Mouse (Mus musculus) T-helper 1 cell (primary cell): ENCODE results near the gene Zfp385b.

Source experiments
- in situ Hi-C: fragments of 300-600 bp; cut with MboI, MseI; formaldehyde crosslinking; loops from one replicate; pipeline ENCODE4 v1.15.1; 2025; ENCODE audit warnings: high pct_unique_total_duplicates

The Zfp385b gene

DNA sequence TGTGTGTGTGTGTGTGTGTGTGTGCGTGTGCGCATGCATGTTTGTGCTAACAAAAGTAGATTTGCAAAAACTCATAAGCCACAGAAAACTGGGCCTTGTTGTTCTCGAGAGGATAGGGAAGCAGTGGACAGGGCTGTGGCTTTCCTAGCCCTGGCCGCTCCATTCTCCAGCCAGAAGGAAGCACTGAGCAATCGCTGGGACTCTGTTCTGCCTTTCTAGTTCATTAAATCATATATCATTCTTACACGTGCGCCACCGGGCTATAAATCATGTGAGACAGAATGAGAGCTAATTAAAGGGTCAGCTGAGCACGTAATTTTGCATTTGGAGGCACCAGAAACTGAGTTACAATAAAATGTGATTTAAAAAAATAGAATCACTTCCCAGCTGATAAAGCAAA is 29.1 kb downstream of the Zfp385b start:
- in situ Hi-C loops: no loop called here

DNA sequence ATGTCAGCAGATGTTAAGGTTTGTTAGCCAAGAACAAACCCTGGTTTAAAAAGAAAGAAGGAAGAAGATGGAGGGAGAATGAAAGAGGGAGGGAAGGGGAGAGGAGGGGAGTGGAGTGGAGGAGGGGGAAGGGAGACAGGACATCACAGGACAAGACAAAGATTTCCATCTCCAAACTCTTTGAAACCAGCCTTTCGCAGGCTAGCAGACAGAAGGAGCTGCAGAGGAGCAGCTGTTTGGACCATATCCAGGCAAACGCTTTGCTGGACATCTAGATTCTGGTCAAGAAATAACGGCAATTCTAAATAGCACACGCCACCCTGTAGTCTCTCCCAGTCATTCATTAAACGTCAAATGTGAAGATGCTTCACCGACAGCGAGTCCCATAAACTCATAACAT is 38.0 kb downstream of the Zfp385b start:
- in situ Hi-C loops: no loop called here

DNA sequence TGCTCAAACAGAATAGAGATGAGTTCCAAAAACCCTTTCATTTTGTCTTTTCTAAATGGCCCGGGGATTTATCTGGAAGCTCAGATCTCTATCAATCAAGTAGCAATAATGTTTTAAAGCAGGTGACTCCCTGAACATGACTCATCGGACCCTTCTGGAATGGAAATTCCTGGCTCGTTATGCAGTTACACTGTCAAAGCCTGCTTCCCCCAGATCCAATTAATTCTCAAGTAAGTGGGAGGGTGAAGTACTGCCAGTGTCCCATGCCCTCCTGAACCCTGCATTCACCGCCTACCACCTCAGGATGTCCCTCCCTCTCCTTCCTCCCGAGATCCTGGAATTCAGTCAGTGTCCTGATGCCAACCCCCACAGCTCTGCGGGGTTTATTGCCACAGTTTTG is 41.7 kb downstream of the Zfp385b start:
- in situ Hi-C loops: no loop called here

DNA sequence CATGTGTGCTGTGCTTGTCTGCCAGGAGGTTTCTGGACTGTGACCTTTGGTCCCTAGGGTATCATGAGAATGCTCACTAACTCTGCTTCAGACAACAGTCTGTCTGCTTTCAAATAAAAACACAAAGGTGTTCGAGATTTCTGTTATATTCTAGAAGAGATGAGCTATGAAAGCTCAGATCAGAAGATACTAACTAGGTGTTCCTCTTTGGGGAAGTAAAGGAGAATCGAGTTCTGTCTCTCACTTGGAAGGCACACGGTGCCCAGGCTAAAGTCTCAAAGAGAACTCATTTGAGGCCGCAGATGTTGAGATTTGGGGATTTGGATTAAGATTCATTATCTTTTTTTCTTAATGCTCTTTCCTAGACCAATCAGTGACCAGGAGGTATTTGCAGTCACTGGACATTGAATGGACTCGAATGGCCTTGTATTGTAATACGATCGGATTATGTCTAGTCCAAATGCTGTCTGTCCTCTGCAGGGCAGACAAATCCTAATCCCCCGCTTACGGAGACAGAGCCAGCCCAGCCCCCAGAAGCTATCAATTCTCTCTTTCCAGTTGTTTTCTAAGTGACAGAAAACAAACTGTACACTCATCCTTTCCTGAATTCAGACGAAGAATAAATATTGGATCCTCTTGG is 42.3 kb downstream of the Zfp385b start:
- in situ Hi-C loops: no loop called here

DNA sequence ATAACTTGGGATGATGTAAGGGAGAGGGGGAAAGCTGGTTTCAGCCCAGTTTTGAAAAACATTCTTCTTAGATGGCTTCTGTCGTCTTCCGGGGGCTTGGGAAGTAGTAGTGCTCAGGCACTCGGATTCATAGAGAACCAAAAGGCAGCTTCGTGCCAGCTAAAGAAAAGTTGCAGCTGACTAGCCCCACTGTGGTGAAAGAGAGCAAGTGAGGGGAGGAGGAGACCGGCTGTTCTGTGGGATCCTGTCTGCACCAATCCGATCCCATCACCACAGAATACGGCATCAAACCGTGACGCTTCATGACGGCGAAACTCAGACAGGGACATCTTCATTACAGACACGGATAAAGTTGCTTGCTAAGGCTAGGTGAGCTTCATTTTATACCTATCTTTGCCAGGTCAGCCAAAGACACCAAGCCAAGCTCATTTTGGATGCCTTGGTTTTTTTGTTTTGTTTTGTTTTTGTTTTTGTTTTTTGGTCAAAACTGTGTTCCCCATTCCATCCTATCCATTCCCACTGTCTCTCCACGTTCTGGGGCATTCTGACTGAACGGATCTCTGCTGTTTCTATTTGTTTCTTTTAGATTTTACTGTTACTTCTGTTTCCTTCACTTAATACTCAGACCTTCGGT is 44.1 kb downstream of the Zfp385b start:
- in situ Hi-C loops: no loop called here

DNA sequence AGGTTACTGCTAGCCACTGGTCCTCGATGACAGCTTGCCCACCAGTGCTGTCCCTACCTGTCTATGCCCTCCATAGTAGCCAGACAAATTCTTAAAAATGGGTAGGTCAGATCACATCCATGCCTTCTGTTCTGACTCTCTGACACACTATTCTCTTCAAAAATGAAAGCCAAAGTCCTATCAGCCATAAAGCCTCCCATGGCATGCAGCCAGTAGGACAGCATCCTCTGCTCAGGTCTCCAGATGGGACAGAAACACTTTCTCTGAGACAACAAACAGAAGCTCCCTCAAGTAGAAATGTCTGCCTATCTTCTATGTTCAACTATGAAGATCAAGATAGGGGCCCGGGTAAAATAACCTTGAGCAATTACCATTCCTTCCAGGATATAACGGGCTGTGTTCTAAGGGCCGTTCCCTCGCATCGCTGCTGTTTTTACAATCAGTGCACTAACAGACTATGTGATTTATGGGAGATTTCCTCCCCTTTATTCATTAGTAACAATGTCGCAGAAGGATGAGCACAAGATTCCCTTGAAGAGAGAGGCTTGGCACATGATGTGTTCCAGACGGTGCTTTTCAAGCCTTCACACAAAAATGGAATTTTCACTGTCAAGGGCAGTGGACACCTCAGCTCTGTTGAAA is 49.3 kb downstream of the Zfp385b start:
- in situ Hi-C loops: no loop called here

DNA sequence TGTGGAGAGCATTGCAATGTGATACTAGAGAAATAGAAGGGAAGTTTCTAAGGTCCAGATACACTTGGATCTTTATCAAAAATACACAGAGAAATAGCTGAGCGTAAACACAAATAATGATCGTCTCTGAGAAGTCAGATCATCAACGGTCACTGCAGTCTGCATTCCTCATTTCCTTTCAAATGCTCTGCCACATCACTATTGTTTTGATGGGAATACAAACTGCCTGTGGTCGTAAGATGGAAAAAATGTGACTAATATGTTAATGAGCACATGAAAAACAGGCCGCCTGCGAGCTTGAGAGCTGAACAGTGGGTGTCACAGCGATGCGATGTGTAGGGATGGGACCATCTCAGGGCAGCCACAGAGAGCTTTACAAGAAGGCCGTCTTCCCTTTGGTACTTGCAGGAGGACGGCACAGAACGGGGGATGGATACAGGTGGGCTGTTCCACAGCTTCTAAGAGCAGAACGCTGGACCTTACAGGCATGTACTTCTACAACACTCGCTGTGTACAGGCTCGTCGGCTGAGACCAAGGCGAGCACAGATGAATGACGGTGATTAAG is 51.0 kb downstream of the Zfp385b start:
- in situ Hi-C loops: no loop called here

DNA sequence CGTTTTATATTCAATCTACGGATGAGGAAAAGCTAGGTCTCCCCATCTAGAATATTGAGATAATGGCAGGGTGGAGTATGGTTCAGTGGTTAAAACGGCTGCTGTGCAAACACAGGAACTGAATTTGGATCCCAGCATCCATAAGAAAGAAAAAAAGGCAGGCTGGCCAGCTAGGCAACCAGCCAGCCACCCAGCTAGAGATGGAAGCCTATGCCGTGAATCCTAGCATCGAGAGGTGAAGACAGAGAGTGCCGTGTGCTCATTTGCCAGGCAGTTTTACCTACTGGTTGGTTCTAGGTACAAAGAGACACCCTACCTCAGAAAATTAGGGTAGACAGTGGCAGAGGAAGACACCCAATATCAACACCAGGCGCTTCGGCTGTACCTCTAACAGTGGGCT is 57.5 kb downstream of the Zfp385b start:
- in situ Hi-C loops: no loop called here

DNA sequence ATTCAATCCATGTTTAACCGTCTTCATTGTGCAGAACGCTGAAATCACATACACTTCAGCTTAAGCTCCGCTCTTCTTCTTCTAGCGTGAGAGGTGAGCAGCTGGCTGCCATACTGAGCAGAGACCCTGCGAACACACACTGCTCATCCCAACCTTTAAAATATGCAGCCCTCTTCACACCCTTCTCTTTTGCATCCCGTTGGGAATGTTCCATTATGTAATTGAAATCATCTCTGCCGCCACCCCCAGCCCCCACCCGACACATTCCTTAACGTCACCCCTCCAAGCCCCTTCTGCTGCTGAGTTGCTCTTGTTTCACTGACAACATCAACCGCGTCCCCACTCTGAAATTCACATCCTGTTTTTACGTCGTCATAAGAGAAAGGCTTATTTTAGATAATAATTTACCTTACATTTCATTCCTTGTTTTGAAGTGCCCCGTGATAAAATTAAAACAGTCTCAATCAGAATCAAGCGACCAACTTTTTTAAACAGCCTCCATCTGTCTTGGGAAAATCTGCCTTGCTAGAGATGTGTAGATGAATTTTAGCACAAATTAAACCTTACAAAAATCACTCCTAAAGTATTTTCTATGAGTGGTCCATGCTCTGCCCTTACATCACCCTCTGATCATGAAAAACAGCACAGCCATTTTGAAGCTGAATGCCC is 60.9 kb downstream of the Zfp385b start:
- in situ Hi-C loops: no loop called here

DNA sequence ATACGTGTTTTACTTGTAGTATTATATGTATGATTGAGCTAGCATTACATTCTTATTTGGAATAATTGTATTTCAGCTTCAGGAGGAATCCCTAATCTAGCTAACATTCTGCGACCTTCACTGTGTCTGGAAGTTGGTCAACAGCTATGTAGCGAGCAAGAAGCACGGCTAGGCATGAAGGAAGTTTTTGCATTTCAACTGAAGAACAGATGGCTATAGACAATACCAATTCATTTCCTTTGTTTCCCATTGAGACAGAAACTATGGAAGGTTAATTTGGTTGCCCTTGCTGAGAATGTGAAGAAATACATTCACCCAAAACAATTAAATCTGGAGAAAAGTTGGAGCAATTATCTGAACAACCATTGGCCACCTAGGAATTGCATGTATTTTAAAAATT is 66.9 kb downstream of the Zfp385b start:
- in situ Hi-C loops: no loop called here

DNA sequence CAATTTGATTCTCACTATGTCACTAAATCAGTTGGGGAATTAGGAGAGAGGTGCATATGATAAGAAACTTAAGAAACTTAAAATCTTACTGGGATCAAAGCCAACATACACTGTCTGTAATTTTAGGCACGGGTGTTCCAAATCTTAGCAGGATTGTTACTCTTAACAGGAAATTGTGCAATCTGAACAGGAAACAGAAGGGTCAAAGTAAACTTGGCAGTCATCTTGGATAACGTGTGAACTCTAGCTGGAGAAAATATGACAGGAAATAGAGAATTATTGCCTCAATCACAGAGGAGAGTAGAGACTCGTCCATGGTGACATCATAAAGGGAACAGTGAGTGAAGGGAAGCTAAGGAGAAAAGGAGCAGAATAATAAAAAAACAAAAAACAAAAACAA is 69.8 kb downstream of the Zfp385b start:
- in situ Hi-C loops: no loop called here

DNA sequence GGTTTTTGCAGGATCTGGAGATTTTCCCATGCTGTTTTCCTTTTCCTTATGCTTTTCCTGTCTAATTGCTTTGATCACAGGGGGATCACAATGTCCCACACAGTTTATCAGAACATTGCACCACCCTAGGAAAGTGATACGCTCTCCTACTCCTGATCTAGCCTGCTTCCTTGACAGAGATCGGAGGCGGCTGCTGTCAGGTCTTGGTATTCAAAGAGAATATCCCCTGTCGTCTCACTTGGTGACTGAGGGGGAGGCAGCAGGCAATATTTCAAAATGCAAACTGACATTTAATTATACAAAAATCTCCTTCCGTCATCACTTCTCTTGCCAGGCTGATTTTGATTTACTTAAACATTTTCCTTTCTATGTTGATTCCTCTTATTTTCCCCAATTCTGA is 73.0 kb downstream of the Zfp385b start:
- in situ Hi-C loops: no loop called here

DNA sequence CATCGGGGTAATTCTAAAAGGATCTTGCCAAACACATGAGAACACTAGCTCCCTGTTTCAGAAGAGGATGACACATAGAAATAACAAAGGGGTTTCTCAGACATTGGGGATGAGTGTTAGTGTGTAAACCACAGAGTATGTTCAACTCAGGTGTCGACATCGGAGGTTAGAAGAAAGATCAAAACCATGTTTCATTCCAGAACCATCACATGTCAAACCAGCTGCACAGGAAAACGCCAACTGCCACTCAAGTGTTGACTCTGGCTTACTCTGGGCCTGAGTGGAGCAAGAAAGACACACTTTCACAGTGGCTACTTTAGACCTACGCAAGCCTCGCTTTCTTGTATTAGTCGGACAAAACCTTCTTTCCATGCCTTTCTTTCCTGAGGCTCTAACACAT is 74.2 kb downstream of the Zfp385b start:
- in situ Hi-C loops: no loop called here

DNA sequence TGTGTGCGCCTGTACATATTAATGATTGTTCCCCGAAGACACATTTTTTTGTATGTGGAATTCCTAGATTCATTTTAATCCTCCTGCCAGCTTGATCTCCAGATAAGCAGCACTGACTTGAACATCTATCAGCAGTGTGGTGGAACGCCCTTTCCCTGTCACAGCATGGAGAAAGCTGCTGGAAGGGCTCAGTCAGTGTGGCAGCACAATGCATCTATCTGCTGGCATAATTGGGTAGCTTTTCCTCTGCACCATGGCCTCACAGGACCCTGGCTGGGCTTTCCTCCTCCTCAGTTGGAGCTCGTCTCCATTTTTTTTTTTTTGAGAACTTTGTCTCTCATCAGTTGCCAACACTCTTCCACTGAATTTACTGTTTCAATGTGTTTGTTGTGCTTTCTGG is 77.1 kb downstream of the Zfp385b start:
- in situ Hi-C loops: no loop called here

DNA sequence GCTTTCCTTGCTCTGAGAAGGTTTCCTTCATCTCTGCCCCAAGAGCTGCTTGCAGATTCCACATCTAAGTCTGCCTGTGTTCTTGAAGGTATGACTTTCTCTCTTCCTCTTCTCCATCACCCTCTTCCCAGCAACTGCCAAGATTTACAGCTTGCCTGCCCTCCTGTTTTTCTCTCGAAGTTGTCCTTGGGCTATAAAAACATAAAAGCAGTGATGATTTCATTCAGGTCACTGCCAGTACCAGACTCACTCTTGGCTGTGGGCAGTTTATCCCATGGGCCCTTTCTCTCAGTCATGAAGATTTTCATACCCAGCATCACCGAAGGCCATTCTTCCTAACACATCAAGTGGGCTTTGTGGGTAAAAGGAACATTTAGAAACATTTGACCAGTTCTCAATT is 89.2 kb downstream of the Zfp385b start:
- in situ Hi-C loops: no loop called here

DNA sequence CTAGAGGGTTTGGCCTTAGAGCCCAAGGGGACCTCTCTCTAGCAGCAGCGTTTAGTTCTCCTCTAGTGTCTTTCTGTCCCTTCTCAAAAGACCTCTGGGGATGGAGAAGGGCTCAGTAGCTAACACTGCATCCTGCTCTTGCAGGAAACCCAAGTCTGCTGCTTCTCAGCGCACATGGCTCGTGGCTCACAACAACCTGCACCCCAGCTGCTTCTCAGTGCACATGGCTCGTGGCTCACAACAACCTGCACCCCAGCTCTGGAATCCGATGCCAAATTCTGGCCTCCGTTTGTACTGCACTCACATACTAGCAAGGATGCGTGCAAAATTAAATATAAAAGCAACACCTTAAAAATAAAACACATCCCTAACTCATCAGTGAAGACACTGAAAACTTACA is 92.6 kb downstream of the Zfp385b start:
- in situ Hi-C loops: no loop called here

DNA sequence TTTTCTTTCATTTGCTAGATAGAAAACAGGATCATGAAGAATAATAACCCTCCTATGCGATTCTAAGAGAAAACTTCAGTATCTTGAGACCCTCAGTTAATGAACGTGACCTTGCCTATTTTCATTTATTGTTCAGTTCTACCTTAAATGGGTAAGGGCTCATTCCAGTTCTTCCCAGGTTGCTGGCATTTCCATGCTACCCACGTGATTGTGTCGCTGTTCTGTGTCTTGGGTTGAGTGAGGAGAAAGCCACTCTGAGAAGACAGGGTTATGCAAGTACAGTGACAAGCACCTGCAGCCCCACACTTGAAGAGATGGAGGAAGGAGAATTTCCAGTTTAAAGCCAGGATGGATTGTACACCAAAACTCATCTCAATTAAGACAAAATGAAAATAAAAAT is 98.6 kb downstream of the Zfp385b start:
- in situ Hi-C loops: loop anchor here (25.0 kb wide), 1 partner anchor 659 kb away; no protein-coding TSS in a partner anchor

DNA sequence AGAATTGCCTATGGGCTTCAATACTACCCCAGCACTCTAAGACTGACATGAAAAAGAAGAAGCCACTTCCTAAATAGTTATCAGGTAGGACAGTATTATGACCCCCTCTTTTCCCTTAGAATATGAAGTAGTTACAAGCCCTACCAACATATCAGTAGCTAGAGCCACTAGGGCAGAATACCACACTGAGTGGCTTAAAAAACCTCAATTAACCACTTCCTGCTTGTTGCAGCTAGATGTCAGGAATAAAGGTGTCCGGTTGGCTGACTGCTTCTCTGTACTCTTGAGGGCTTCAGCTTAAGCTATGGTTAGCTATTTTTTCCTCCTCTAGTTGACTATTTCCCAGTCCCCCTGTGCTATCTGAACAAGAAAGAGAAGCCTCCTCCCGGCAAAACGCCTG is 103.1 kb downstream of the Zfp385b start:
- in situ Hi-C loops: loop anchor here (25.0 kb wide), 1 partner anchor 654 kb away; no protein-coding TSS in a partner anchor

DNA sequence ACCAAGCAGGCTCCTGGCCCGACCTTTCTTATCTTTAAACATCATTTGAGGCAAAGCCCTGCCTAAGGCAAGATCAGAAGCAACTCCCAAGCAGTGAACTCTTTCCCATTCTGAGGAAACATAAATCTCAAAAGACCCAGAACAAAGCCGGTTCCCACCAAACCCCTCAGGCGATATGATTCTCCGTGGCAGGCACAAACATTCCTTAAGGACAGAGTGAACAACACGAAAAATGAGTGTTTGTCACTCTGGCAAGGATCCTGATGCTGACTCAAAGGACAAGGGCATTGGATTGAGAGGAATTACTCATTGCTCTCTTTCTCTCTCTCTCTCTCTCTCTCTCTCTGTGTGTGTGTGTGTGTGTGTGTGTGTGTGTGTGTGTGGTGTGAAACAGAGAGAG is 105.6 kb downstream of the Zfp385b start:
- in situ Hi-C loops: loop anchor here (25.0 kb wide), 1 partner anchor 652 kb away; no protein-coding TSS in a partner anchor

DNA sequence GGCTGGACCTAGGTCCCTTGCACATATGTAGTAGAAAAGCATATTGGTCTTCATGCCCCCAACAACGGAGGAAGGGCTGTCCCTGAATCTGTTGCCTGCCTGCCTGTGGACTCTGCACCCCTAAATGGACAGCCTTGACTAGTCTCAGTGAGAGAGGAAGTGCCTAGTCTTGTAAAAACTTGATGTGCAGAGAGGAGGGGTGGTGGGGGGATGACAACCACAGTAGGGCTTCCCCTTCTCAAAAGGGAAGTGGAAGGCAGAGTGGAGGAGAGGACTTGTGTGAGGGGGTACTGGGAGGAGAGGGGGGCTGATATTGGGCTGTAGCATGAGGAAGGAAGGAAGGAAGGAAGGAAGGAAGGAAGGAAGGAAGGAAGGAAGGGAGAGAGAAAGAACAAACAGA is 107.7 kb downstream of the Zfp385b start:
- in situ Hi-C loops: loop anchor here (25.0 kb wide), 1 partner anchor 649 kb away; no protein-coding TSS in a partner anchor

DNA sequence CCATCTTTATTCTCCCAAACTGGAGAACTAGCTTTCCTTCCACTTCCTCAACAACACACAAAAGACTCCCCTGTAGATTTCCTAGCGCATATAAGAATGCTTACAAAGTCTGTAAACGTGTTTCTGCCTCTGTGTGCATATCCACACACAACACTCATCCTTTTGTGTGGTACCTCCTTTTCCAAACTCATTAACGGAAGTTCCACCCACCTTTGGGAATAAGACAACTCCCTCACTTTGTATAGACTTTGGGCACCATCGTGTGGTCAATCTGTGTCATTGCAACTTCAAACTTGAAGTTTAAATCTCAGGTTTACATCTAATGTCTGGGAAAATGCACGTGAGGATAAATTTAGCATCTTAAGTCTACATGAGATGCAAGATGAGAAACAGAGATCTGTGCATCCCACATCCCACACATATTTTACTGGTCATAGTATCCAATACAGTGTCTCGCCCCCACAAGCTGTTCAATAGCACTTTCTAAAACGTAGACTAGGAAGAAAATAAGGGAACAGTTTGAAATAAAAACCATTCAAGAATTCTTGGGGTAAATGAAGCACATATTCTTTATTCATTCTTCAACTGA is 110.1 kb downstream of the Zfp385b start:
- in situ Hi-C loops: loop anchor here (5.0 to 25.0 kb wide), 2 partner anchors 322 to 647 kb away; no protein-coding TSS in a partner anchor

DNA sequence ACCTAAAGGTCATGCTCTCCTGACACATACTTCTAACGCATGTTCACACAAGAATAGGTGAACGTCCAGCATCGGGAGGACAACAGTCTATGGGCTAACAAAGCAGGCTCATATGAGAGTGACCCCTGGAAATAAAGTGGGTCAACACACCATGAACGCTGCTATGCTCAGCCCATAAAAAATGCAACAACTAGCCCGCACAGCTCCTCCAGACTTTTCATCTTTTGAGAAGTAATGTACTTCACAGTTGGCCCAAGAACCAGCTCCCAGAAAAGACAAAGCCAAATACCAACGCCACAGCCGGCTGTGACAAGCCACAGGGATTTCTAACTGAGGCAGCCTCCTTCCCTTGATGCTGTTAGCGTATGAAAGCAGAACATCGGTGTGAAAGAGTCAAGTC is 112.3 kb downstream of the Zfp385b start:
- in situ Hi-C loops: loop anchor here (5.0 to 25.0 kb wide), 2 partner anchors 320 to 645 kb away; no protein-coding TSS in a partner anchor
